Mouse (Mus musculus) heart, postnatal 25 days (tissue): Measurements from ENCODE around the gene Rbfox2. TPM values are rescaled to one million over a fixed set of nuclear protein-coding genes. Genes with fewer than 3 reads are reported as not detected.

Experiments used
- total RNA-seq, 2 experiments: library from RNA; stranded (reverse); gene quantifications; 2 replicates each; pipeline ENCODE4 v1.2.3; 2021

Gene Rbfox2
- total RNA-seq, 2 experiments from 2014 or later = 111 to 117 TPM

Other genes starting within 250 kb of the Rbfox2 start
- not detected for gene Apol7a, start 92.1 kb upstream of the Rbfox2 start, total RNA-seq
- gene Apol9a, start 104.1 kb upstream of the Rbfox2 start, total RNA-seq = under 1 TPM in 1 of 2 experiments, not detected in 1; 0.28 TPM
- gene Apol7b, start 140.5 kb upstream of the Rbfox2 start, total RNA-seq = under 1 TPM; 0.61 to 0.73 TPM
- gene Apol10a, start 170.0 kb upstream of the Rbfox2 start, total RNA-seq = not detected
- not detected for gene Apol11a, start 201.3 kb upstream of the Rbfox2 start, total RNA-seq
- not detected for gene Apol7c, start 226.3 kb upstream of the Rbfox2 start, total RNA-seq